Mouse (Mus musculus): ENCODE data around the gene Cpne7. TPM values are rescaled to one million over a fixed set of nuclear protein-coding genes. Genes with fewer than 3 reads are reported as not detected.

Gene Cpne7
- polyA plus RNA-seq, 1 experiment from 2014 or later = 0.45 TPM

Other genes with a start within 250 kb of the Cpne7 start
- 52.7 and 68.2 TPM in 2 replicates for gene Ankrd11, start 75.1 kb upstream of the Cpne7 start, polyA plus RNA-seq (2014; fragmentation: Nextera tagmentation; extraction: Ambion mirVana)
- gene Spg7, start 54.4 kb upstream of the Cpne7 start, polyA plus RNA-seq (2014; fragmentation: Nextera tagmentation; extraction: Ambion mirVana) = 39.6 and 45.8 TPM in 2 replicates
- 1,308 and 1,334 TPM in 2 replicates for gene Rpl13, start 15.0 kb upstream of the Cpne7 start, polyA plus RNA-seq (2014; fragmentation: Nextera tagmentation; extraction: Ambion mirVana)
- gene Sult5a1, start 40.9 kb downstream of the Cpne7 start, polyA plus RNA-seq (2014; fragmentation: Nextera tagmentation; extraction: Ambion mirVana) = 4.8 and 5.5 TPM in 2 replicates
- gene Dpep1, start 68.9 kb downstream of the Cpne7 start, polyA plus RNA-seq (2014; fragmentation: Nextera tagmentation; extraction: Ambion mirVana) = 0.43 and 0.85 TPM in 2 replicates
- gene Chmp1a, start 95.4 kb downstream of the Cpne7 start, polyA plus RNA-seq (2014; fragmentation: Nextera tagmentation; extraction: Ambion mirVana) = 87.7 and 94.3 TPM in 2 replicates
- gene Spata33, start 95.5 kb downstream of the Cpne7 start, polyA plus RNA-seq (2014; fragmentation: Nextera tagmentation; extraction: Ambion mirVana) = 5.5 and 6.1 TPM in 2 replicates
- gene Cdk10, start 107.5 kb downstream of the Cpne7 start, polyA plus RNA-seq (2014; fragmentation: Nextera tagmentation; extraction: Ambion mirVana) = 32.3 and 34.5 TPM in 2 replicates
- 1.8 and 2.2 TPM in 2 replicates for gene Spata2l, start 118.9 kb downstream of the Cpne7 start, polyA plus RNA-seq (2014; fragmentation: Nextera tagmentation; extraction: Ambion mirVana)
- gene Zfp276, start 136.8 kb downstream of the Cpne7 start, polyA plus RNA-seq (2014; fragmentation: Nextera tagmentation; extraction: Ambion mirVana) = 18.1 and 18.6 TPM in 2 replicates
- 24.9 and 28.0 TPM in 2 replicates for gene Vps9d1, start 137.0 kb downstream of the Cpne7 start, polyA plus RNA-seq (2014; fragmentation: Nextera tagmentation; extraction: Ambion mirVana)
- gene Fanca, start 201.2 kb downstream of the Cpne7 start, polyA plus RNA-seq (2014; fragmentation: Nextera tagmentation; extraction: Ambion mirVana) = 26.9 and 35.4 TPM in 2 replicates
- gene Spire2, start 215.3 kb downstream of the Cpne7 start, polyA plus RNA-seq (2014; fragmentation: Nextera tagmentation; extraction: Ambion mirVana) = 13.1 and 13.2 TPM in 2 replicates